Mouse (Mus musculus): ENCODE data around the gene Gm21885.

GRCm38 (mm10) chr11:94274206-94274867, 7.3 kb upstream of the Gm21885 start:
- TF ChIP-seq POLR2A (IDR thresholded peaks at IDR 0.05; ENCODE audit: extremely low read depth, insufficient read depth, low read length) (no peak), CTCF (IDR thresholded peaks at IDR 0.05; ENCODE audit: extremely low read depth, insufficient read depth, low read length) (no peak)

All from cortical plate, adult 2 months (tissue).